Mouse (Mus musculus) 416B (cell line): ENCODE measurements around the gene Ankdd1b.
A peak's percentile ranks its signal among the peaks of the same experiment; 100 is the strongest.

Experiments
- DNase-seq: peaks from one replicate; pipeline ENCODE4 v3.0.0; 2011; ENCODE audit warnings: low read depth

Gene Ankdd1b

GRCm38 (mm10) chr13:96454288-96454687, 16.7 kb downstream of the Ankdd1b start:
- no peak for DNase-seq

- no peak for DNase-seq
These were observed 18.4 kb downstream of the Ankdd1b start for GRCm38 (mm10) chr13:96452621-96453020.

- DNase-seq = no peak
These were observed 19.4 kb downstream of the Ankdd1b start for GRCm38 (mm10) chr13:96451386-96452140.

- DNase-seq = no peak
These were observed 20.1 kb downstream of the Ankdd1b start for GRCm38 (mm10) chr13:96450869-96451268.

GRCm38 (mm10) chr13:96450205-96450856, 20.7 kb downstream of the Ankdd1b start:
- no peak for DNase-seq

- DNase-seq = no peak
These were observed 30.6 kb downstream of the Ankdd1b start for GRCm38 (mm10) chr13:96440436-96440835.

- peak; percentile 45 for DNase-seq
These were observed 34.1 kb downstream of the Ankdd1b start for GRCm38 (mm10) chr13:96436921-96437320.

- no peak for DNase-seq
These were observed 35.2 kb downstream of the Ankdd1b start for GRCm38 (mm10) chr13:96435793-96436192.

GRCm38 (mm10) chr13:96434899-96435331, 36.1 kb downstream of the Ankdd1b start:
- DNase-seq = peak; percentile 11

GRCm38 (mm10) chr13:96433648-96434190, 37.3 kb downstream of the Ankdd1b start:
- DNase-seq = peak; percentile 55

GRCm38 (mm10) chr13:96433041-96433440, 38.0 kb downstream of the Ankdd1b start:
- peak; percentile 7 for DNase-seq

- DNase-seq = no peak
These were observed 38.6 kb downstream of the Ankdd1b start for GRCm38 (mm10) chr13:96432376-96432811.

- DNase-seq = peak; percentile 89
These were observed 39.3 kb downstream of the Ankdd1b start for GRCm38 (mm10) chr13:96431595-96432156.

- no peak for DNase-seq
These were observed 42.5 kb downstream of the Ankdd1b start for GRCm38 (mm10) chr13:96428531-96428930.

GRCm38 (mm10) chr13:96426044-96426443, 45.0 kb downstream of the Ankdd1b start:
- DNase-seq = no peak

GRCm38 (mm10) chr13:96424496-96425274, 46.3 kb downstream of the Ankdd1b start:
- no peak for DNase-seq

GRCm38 (mm10) chr13:96421230-96421629, 49.8 kb downstream of the Ankdd1b start:
- DNase-seq = no peak

- DNase-seq = no peak
These were observed 52.5 kb downstream of the Ankdd1b start for GRCm38 (mm10) chr13:96418487-96418886.

GRCm38 (mm10) chr13:96417261-96417813, 53.7 kb downstream of the Ankdd1b start:
- no peak for DNase-seq

GRCm38 (mm10) chr13:96416380-96416779, 54.6 kb downstream of the Ankdd1b start:
- no peak for DNase-seq

- no peak for DNase-seq
These were observed 56.6 kb downstream of the Ankdd1b start for GRCm38 (mm10) chr13:96414384-96414783.

- DNase-seq = no peak
These were observed 62.2 kb downstream of the Ankdd1b start for GRCm38 (mm10) chr13:96408786-96409185.
